Mouse (Mus musculus) cerebellum, adult 11-12 months (tissue): Measurements from ENCODE around the gene Lexm.

Experiments used
- DNase-seq: peaks from one replicate; pipeline ENCODE4 v3.0.0; 2022

The Lexm gene

DNA sequence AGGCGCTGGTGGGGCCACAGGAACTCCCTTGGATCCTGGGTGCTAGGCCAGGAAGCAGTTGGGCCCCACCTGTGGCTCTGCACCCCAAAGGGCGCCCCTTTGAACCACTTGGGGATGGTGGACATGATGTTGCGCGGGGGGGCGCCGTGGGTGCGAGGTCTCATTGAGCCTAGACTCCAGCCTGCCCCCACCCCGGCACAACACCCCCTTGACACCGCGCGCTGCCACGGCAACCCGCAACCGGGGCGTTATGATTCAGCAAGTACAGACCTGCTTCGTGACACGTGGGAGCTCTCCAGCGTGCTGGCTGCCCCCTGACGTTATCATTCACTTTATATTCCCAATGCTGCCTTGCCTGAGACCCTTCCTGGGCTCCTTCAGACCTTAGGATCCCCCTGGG is at the start of gene Lexm:
Gene Lexm, minus strand, starts transcription at position 186 of the 400 bp plus-strand sequence.
- DNase-seq: no peak

DNA sequence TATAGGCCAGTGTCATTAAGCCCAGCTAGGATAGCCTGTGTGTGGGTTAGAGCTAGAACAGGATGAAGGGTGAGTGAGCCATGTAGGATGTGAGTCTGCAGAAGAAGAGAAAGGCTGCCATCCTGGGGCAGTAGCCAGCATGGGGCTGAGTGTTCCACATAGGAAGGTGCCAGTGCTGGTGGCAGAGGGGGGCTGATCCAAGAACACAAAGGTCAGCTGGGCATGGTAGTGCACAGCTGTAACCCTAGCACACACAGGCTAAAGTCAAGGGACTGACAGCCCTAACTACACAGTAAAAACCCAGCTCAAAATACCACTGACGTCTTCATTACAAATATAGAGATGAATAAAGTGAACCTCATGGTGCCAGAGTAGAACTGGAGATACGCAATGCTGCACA is 49.5 kb upstream of the Lexm start:
- DNase-seq: no peak

DNA sequence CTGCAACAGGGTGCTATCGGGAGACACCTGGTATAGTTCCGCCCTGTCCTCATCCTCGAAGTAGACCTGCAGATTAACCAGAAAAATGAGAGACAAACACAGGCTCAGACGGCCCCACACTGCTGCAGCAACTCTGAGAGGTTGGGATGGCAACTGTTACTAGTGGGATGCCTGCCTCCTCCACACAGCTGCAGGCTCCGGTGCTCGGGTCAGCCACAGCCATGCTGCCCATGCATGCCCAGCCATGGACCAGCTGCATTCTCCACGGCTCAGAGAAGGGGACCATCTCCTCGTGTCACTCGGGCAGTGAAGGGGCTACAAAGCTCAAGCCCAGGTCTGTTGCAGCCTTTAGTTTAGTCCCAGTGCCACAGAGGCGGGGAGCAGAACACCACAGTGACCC is 48.6 kb upstream of the Lexm start:
- no peak for DNase-seq

GRCm38 (mm10) chr4:106665269-106665668 is 48.2 kb upstream of the Lexm start:
- no peak for DNase-seq

GRCm38 (mm10) chr4:106664697-106665096 is 47.7 kb upstream of the Lexm start:
- no peak for DNase-seq

GRCm38 (mm10) chr4:106663956-106664470 is 47.0 kb upstream of the Lexm start:
- DNase-seq: no peak

DNA sequence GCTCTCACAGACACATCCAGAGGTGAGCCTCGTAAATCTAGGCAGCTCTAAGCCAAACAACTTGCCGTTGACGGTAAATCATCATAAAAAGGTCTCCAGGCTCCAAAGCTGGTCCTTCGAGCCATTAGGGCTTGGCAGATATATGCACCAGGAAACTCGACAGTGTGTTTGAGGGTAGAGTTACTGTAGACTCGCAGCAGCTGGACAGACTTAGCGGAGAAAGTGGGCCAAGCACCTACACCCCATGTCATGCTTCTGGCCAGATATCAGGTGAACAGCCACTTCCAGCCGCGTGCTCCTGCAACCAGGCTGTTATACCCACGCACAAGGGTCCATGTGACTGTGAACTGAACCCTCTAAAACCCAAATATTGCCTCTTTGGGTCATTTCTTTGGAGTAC is 38.6 kb upstream of the Lexm start:
- no peak for DNase-seq

DNA sequence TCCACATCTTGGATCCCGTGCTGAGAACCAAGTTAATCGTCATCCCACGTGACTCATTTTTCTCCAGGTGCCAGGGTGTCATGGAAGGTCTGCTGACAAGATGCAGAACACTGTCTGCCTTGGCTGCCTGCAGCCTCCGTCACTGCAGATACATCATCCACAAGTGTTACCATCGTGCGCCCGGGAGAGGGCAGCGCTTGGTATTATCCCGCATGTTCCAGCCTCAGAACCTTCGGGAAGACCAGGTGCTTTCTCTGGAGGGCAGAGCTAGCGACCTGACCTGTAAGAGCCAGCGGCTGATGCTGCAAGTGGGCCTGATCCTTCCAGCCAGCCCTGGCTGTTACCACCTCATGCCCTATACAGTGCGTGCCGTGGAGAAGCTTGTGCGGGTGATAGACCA is 36.0 kb upstream of the Lexm start:
- no peak for DNase-seq

DNA sequence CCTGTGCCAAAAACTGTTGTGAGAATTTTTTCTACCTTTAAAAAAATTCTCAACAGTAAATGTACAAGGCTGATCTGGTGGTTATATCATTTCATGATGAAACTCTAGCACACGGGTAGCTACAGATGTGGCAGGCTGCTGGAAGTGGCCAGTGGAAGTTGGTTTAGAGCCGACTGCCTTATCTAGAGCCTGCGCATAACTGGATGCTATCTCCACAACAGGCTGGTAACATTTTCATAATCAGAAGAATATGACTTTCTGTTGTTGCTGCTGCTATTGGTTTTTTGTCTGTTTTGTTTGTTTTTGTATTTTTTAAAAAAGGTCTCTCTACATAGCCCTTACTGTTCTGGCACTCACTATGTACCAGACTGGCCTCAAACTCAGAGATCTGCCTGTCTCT is 35.5 kb upstream of the Lexm start:
- no peak for DNase-seq

DNA sequence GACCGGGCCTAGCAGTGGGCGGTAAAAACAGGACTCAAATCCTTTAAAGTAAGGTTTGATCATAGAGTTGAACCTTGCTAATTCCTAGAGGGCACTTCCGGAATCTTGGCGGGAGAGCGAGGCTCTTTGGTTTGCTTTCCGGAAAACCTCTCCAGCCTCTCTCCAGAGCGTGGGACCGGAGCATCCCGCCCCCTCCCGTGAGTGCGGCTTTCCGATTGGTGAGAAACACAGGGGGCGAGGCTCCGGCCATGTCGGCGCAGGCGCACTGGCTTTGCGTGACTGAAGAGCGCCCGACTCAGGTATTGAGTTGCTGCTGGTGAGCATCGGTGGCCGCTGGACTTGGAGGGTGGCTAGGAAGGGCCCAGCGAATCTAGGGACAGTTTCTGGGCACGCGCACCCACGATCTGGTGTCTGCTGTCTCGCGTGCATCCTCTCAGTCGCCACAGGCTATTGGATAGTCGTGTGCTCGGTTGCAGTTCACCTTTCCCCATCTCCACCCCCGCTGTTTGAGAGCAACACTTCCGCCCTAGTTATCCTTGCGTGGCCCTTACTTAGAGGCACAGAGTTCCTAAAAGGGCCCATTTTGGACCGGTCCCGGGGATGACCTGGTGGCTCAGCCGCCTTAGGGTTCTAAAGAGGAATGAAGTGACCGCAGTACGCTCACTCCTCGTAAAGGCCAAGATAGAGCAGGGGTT is 33.9 kb upstream of the Lexm start, which contains the start of gene Pars2:
Gene Pars2, plus strand, starts transcription at position 237 of the 695 bp plus-strand sequence.
- DNase-seq: peak; percentile 99

DNA sequence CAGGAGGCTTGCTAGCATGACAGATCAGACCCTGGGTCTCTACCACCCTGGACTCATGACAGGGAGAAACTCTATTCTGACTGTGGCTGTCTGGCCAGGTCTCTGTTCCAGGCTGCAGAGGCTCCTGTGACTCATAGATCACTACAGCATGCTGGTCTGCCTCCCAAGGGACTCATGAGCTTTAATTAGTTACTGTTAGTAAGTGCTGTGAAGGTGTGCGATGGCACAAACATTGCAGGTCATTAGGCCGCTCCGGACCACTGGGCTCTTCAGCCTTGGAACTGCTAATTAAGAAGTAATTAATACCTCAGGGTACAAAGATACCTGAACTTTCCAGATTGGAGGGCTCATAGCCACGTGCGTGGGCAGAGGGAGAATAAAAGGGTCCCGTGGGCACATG is 30.1 kb upstream of the Lexm start:
- no peak for DNase-seq

DNA sequence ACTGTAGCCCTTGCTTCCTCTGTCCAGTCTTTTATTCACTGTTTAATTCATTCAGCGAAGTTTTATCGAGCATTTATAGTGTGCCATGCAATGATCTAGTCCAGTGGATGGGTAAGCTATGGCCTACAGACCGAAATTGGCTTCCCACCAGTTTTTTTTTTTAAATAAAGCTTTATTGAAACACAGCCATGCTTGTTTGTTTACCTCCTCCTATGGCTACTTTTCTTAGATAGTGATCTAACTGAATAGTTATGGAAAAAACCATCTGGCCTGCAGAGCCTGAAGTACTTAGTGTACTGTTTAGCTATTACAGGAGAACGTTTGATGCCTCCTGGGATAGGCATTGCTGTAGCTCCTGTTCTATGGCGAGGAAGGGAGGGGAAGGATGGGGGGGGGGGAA is 28.8 kb upstream of the Lexm start:
- no peak for DNase-seq

GRCm38 (mm10) chr4:106644218-106644610 is 27.2 kb upstream of the Lexm start:
- DNase-seq: no peak

DNA sequence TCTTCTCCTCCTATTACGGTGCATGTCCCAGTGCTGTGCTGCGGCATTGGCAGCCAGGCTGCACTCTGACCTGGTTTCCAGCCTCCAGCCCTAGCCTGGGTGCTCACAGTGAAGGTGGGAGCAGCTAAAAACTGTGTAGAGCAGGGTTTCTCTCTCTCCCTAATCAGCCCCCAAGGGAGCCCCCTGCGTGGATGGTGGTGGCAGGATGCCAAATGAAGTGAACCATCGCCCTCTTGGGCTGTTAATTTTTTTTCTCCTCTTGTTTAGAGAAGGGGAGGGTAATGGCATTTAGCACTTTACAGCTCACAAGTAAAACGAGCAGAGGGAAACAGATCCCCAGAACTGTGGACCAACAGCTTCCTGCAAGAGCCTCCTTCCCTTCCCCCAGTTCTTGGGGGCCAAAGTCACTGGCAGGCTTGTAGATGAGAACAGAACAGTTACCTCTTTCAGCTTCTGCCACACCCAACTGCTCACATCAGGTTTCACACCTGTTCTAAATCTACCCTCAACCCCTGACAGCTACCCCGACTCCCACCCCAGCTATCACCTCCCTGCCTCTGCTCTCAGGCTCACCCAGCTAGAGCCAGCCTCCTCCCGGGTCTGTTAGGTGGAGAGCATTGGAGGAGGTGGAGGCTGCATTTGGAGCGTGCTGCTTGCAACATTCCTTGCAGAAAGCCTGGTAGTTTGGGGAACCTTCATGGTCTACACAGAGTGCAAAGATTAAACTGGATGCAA is 26.6 kb upstream of the Lexm start:
- DNase-seq: no peak

GRCm38 (mm10) chr4:106634086-106634479 is 17.0 kb upstream of the Lexm start:
- no peak for DNase-seq

GRCm38 (mm10) chr4:106633281-106634085 is 16.4 kb upstream of the Lexm start:
- DNase-seq: no peak

GRCm38 (mm10) chr4:106632313-106632712 is 15.3 kb upstream of the Lexm start:
- no peak for DNase-seq

DNA sequence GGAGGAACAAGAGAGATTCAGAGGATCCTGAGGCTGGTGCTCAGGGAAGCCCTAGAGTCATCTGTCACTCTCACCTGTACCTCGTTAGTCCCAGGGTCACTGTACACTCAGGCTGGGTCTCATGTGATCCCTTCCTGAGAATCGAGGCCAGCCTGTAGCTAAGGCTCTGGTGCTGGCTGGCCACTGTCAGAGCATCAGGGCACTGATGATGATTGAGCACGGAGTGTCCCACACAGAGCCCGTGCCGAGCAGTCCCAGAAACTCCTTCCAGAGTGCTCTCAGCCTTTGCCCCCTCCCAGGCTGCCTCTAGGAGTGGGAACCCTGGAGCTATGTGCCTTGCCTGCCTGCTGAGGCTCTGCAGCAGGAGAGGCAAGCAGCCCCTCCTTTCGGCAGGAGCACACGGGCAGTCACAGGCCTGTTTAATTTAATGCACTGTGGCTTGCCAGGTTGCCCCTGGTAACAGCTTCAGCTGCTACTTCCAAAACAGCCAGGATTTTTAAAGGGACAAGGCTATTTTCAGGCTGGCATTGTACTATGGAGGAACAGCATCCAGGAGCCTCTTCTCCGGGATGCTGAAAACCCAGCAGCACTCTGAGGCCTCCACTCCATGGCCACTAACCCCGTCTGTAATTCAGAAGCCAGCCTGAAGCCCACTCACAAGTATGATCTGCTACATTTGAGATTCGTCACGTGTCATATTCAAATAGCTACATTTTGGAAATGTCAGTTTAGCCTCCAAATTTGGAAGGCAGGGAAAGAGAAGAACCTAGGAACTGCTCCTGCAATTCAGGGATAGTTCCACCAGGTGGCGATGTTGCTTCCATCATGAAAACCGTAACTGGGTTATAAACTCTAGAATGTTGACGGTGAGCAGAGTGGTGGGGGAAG is 13.5 kb upstream of the Lexm start:
- peak; percentile 72 for DNase-seq

- no peak for DNase-seq
These were observed 12.3 kb upstream of the Lexm start for GRCm38 (mm10) chr4:106629374-106629773.

DNA sequence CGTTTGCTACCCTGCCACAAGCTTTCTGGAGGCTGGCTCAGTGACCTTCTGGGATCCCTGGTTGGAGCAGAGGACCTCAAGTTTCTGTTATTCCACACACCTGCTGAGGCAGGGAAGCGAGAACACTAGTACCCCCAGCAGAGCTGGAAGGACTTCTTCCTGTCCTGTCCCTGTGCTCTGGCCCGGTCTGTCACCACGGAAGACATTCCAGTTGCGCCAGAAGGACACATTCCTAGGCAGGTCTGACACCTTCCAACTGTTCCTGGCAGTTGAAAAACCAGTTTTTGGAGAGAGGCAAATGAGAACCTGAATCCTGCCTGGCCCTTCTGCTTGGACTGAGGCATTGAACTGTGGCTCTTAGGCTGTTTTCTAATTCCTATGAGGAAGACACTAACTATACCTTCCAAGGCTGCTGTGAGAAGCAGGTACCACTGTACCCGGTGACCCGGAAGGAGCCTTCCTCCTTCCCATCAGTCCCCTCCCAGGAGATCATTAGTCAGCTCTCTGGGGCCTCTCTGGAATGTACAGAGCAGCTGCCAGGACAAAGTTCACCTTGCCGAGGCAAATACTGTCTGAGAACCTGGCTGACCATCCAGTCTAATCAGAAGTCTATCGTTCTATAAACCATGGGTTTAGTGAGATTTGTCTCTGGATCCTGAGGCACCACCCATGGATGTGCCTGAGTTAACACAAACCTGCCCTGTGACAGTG is 11.8 kb upstream of the Lexm start:
- DNase-seq: no peak

DNA sequence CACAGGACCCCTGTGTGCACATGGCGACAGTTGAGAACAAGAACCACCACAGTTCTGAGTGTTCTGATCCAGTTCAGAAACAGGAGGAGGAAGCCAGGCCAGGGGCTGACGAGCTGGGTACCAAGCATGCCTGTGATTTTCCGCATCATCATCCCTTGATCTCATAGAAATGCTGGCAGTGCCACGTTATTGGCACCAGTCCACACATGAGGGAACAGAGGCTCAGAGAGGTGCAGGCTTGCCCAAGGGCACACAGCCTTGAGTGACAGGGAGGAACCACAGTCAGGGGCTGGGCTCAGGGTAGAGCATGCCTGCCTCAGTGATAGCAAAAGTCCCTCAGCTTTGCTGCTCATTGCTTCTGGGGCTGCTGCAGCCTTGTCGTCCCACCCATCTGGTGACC is 10.8 kb upstream of the Lexm start:
- no peak for DNase-seq

DNA sequence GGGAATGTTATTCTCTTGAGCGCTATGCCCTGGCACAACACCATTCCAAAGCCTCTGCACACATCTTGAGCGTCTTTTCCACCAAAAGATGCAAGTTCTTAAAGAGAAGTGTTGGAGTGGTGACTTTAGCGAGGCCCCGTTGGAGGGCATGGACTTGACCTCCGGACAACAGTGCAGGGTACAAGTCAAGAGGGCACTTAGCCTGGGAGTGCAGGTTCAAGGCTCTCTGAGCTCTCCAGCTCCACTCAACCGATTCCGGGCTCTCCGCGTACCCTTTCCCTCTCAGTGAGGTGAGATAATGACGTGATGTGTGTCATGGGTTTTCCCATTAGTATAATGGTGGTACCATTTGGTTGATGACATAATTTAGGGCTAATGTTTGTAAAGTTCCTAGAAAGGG is 7.2 kb upstream of the Lexm start:
- DNase-seq: no peak
